Mouse (Mus musculus) granulocyte monocyte progenitor cell, adult 5-6 weeks (primary cell): ENCODE measurements around the gene Nt5dc3. TPM values are rescaled to one million over a fixed set of nuclear protein-coding genes. Genes with fewer than 3 reads are reported as not detected.

Experiments used
- ATAC-seq: replicated peaks from 2 replicates; pipeline ENCODE4 v1.8.0; 2016; ENCODE audit warnings: mild to moderate bottlenecking, moderate TSS enrichment, inconsistent platforms; ENCODE audit not compliant: poor library complexity, severe bottlenecking
- total RNA-seq, 2 experiments: library from RNA; stranded (forward) in 1 of 2; stranded (reverse) in 1 of 2; fragments of 200-712, 200-1000 nt in 1 of 2; fragments of >200 nt in 1 of 2; fragmentation: Nextera tagmentation in 1 of 2; gene quantifications; 2 replicates each; pipeline ENCODE4 v1.2.3; 2014 to 2017

Gene Nt5dc3
- total RNA-seq, 2 experiments from 2014 or later: 2.7 to 3.6 TPM

GRCm38 (mm10) chr10:86777614-86778319, 1.0 kb upstream of the Nt5dc3 start:
- no peak for ATAC-seq

- ATAC-seq: no peak; the same call in 1 of the 2 replicates
Measured at GRCm38 (mm10) chr10:86779117-86779755, 431 bp downstream of the Nt5dc3 start.

- no peak for ATAC-seq
Measured at GRCm38 (mm10) chr10:86779816-86780500, 1.2 kb downstream of the Nt5dc3 start.

GRCm38 (mm10) chr10:86781641-86782040, 2.8 kb downstream of the Nt5dc3 start:
- ATAC-seq: no peak

- ATAC-seq: no peak
Measured at GRCm38 (mm10) chr10:86782656-86783055, 3.9 kb downstream of the Nt5dc3 start.

- no peak for ATAC-seq
Measured at GRCm38 (mm10) chr10:86783561-86783960, 4.8 kb downstream of the Nt5dc3 start.

GRCm38 (mm10) chr10:86784126-86784675, 5.4 kb downstream of the Nt5dc3 start:
- ATAC-seq: no peak

GRCm38 (mm10) chr10:86785396-86785795, 6.6 kb downstream of the Nt5dc3 start:
- no peak for ATAC-seq

- no peak for ATAC-seq
Measured at GRCm38 (mm10) chr10:86786083-86786482, 7.3 kb downstream of the Nt5dc3 start.

GRCm38 (mm10) chr10:86788193-86788592, 9.4 kb downstream of the Nt5dc3 start:
- ATAC-seq: no peak

GRCm38 (mm10) chr10:86789146-86789672, 10.4 kb downstream of the Nt5dc3 start:
- no peak for ATAC-seq

- no peak for ATAC-seq
Measured at GRCm38 (mm10) chr10:86791507-86792184, 12.8 kb downstream of the Nt5dc3 start.

- ATAC-seq: no peak
Measured at GRCm38 (mm10) chr10:86793509-86793951, 14.7 kb downstream of the Nt5dc3 start.

- ATAC-seq: no peak
Measured at GRCm38 (mm10) chr10:86794196-86794595, 15.4 kb downstream of the Nt5dc3 start.

- no peak for ATAC-seq
Measured at GRCm38 (mm10) chr10:86794794-86795535, 16.2 kb downstream of the Nt5dc3 start.

GRCm38 (mm10) chr10:86796073-86796741, 17.4 kb downstream of the Nt5dc3 start:
- no peak for ATAC-seq

GRCm38 (mm10) chr10:86807362-86807761, 28.6 kb downstream of the Nt5dc3 start:
- ATAC-seq: no peak

GRCm38 (mm10) chr10:86808013-86808758, 29.4 kb downstream of the Nt5dc3 start:
- ATAC-seq: no peak
